Mouse (Mus musculus): Measurements from ENCODE around the gene Inhbb. TPM values are rescaled to one million over a fixed set of nuclear protein-coding genes. Genes with fewer than 3 reads are reported as not detected.

The Inhbb gene
- total RNA-seq, 2 experiments from 2014 or later = 0.64 to 1.7 TPM

DNA sequence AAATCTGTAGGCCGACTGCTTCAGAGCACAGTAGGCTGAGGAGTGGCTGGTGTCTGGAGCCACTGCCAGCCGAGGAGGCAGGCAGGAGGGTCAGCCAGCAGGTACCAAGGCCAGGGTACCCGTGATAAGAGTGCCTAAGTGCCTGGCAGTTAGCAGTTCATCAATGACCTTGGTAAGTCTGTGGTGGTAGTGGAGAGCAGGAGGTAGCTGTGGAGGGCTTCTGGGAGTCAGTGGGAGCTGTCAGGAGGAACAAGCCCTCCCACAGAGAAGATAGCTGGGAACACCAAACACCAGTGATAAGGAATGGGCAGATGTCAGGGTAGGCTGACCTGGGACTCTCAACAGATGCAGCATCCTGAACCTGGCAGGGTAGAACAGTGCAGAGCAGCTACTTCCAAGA lies 35.7 kb downstream of the Inhbb start:
- DNase-seq (ENCODE audit: low spot score in 2 of 2) = no peak

DNA sequence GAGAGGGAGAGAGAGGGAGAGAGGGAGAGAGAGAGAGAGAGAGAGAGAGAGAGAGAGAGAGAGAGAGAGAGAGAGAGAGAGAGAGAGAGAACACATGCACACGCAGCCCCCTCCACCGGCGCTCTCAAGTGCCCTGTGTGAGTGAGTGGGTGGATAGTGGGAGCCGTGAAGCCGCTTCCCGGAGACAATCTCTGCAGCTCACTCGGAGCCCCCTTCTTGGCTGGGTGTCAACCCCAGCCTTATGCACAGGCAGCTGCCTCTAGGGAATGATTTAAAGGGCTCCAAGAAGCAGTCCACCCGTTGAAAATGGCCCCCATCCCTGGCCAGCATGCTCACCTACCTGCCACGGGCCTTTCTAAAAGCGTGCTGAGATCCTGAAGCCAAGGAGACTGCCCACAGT lies 38.1 kb downstream of the Inhbb start:
- DNase-seq (ENCODE audit: low spot score in 2 of 2) = no peak

DNA sequence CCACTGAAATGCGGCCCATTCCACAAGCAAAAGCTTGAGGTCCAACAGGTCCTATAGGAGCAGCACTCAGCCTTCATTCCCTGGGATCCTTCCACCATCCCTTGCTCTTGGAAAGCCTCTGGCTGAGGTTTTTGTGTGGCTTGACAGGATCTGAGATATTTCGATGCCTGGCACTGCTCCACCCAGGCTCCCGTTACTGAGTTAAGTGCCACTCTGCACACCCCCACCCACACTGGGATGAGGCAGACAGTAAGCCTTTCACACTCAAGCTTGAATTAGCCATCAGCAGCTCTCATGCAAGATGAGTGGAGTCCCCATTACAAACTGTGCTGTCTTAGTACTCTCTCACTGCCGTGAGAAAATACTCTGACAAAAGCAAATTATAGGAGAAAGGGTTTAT lies 41.4 kb downstream of the Inhbb start:
- DNase-seq (ENCODE audit: low spot score in 2 of 2) = no peak

DNA sequence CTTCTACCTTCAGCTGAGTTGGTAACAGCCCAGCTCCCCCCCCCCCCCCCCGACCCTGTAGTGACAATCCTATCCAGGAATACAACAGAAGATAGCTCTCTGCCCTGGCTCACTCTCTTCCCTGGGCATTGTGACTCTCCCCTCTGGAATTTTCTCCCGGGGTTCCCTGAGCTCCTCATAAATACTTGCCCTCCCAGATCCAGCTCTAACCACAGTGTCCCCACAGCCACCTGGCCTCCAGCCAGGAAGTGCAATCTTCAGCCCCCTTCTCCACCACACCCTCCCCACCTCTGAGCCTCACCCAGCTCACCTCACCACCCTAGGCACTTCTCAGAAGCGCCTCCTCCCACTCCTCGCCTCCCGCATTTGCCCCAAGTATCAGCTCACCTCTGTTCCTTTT lies 46.7 kb downstream of the Inhbb start:
- DNase-seq (ENCODE audit: low spot score in 2 of 2) = no peak

DNA sequence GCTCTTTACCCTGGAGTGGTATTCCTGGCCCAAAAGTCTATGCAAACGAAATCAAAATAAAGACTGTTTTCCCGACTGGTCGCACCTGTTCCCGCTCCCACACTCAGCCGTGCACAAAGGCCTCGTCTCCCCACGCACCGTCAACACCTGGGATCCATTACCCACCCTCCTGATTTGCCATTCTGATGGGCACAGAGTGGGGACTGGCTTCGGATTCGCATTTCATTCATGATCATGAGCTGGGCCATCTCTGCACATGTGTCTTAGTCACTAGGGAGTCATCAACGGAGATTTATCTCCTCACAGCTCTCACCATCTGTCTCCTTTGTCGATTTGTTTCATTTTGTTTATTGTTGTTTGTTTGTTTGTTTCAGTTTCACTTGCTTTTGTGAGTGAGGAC lies 54.5 kb downstream of the Inhbb start:
- no peak for DNase-seq (ENCODE audit: low spot score in 2 of 2)

DNA sequence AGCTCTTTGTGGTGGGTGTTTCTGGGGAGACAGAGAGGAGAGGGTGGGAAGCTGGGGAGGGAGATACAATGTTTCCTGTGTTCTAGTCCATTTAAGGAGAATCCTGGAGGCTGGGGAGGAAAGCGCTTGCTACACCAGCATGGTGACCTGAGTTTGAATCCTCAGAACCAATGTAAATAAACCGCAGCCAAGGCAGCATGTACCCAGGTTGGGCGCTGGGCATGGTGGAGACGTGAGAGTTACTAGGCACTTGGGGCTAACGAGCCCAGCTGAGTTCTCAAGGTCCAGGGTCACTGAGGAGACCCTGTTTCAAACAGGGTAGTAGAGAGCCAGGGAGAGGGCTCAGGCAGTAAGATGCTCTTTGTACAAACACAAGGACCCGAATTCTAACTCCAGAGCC lies 55.7 kb downstream of the Inhbb start:
- no peak for DNase-seq (ENCODE audit: low spot score in 2 of 2)

Other genes starting within 250 kb of the Inhbb start
- gene Ralb, start 82.5 kb upstream of the Inhbb start, total RNA-seq (2021) = 10 to 100 TPM; 41.8 to 43.6 TPM
- gene Tmem185b, start 103.9 kb upstream of the Inhbb start, total RNA-seq (2021) = 1 to 10 TPM; 9.0 to 9.2 TPM
- 1 to 10 TPM; 2.7 to 2.9 TPM for gene Epb41l5, start 226.8 kb upstream of the Inhbb start, total RNA-seq (2021)

Measured in gastrocnemius, postnatal 4 days (tissue).